Mouse (Mus musculus) midbrain, embryonic 12.5 days (tissue): ENCODE results near the gene Spo11. TPM values are rescaled to one million over a fixed set of nuclear protein-coding genes. Genes with fewer than 3 reads are reported as not detected.

Source experiments
- ATAC-seq: fragments of 200-750 bp; cut with Nextera tagmentation; 2 replicates; pipeline ENCODE4 v1.8.0; 2017; ENCODE audit warnings: low read depth, moderate TSS enrichment, moderate library complexity; ENCODE audit not compliant: low FRiP score
- H3K27ac ChIP-seq: fragments of 300-500 bp; sonication (generic); replicated peaks from 2 replicates; pipeline ENCODE4 v1.5.1; 2016; ENCODE audit warnings: mild to moderate bottlenecking
- H3K27me3 ChIP-seq: fragments of 300-500 bp; sonication (generic); 2 replicates; pipeline ENCODE4 v1.6.1; 2016; ENCODE audit warnings: mild to moderate bottlenecking
- H3K36me3 ChIP-seq: fragments of 300-500 bp; sonication (generic); 2 replicates; pipeline ENCODE4 v1.6.1; 2016
- H3K4me1 ChIP-seq: fragments of 300-500 bp; sonication (generic); 2 replicates; pipeline ENCODE4 v1.6.1; 2016
- H3K4me2 ChIP-seq: fragments of 300-500 bp; sonication (generic); replicated peaks from 2 replicates; pipeline ENCODE4 v1.6.1; 2016; ENCODE audit warnings: mild to moderate bottlenecking, moderate library complexity
- H3K4me3 ChIP-seq: fragments of 300-500 bp; sonication (generic); 2 replicates; pipeline ENCODE4 v1.5.1; 2016; ENCODE audit warnings: mild to moderate bottlenecking
- H3K9ac ChIP-seq: fragments of 300-500 bp; sonication (generic); replicated peaks from 2 replicates; pipeline ENCODE4 v1.6.1; 2016; ENCODE audit warnings: mild to moderate bottlenecking, moderate library complexity
- H3K9me3 ChIP-seq: fragments of 300-500 bp; sonication (generic); 2 replicates; pipeline ENCODE4 v1.6.1; 2016; ENCODE audit warnings: mild to moderate bottlenecking
- WGBS: fragments of 180-500 bp; shearing (Covaris S2); methylation state at CpG from one replicate; pipeline ENCODE4 v1.1.7; 2016; 5-methylcytosine and 5-hydroxymethylcytosine counted together
- polyA plus RNA-seq: library from polyadenylated mRNA; unstranded; fragments of >200 nt; fragmentation: Nextera tagmentation; extraction: Ambion mirVana; gene quantifications from 2 replicates; pipeline ENCODE4 v1.2.1, GENCODE M21; 2016

Gene Spo11
- polyA plus RNA-seq, 1 experiment from 2014 or later: 0.82 TPM

DNA sequence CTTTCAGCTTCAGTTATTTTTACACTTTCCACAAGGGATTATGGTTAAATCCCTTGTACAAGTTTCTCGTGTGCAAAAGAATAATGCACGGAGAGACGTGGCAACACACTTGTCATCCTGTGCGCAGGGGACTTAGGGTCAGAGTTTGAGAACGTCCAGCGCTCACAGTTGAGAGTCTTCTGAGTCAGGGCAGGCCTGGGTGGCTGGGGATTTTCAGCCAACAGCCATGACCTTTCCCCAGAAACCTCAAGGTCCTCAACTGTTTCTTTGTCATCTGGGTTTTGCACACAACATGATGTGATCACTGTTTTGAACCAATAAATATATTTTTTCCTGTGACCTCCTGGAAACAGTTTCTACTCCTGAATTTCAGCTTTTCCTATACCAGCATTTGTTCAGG is 12.7 kb downstream of the Spo11 start:
- H3K4me3 ChIP-seq: no peak overlapping the region
- H3K27me3 ChIP-seq: 0 out of 2 replicates have a peak, but pooled peaks cover 9% of the 10 kb centered on the region
- no peak overlapping the region for H3K4me2 ChIP-seq
- H3K9me3 ChIP-seq: no peaks in the 10 kb centered on the region
- 82% methylated on average over 6 of the region's 6 CpGs for WGBS
- no peak overlapping the region for H3K27ac ChIP-seq
- H3K36me3 ChIP-seq: no peaks in the 10 kb centered on the region
- H3K9ac ChIP-seq: no peak overlapping the region
- no peaks in the 10 kb centered on the region for H3K4me1 ChIP-seq
- ATAC-seq: no peak

DNA sequence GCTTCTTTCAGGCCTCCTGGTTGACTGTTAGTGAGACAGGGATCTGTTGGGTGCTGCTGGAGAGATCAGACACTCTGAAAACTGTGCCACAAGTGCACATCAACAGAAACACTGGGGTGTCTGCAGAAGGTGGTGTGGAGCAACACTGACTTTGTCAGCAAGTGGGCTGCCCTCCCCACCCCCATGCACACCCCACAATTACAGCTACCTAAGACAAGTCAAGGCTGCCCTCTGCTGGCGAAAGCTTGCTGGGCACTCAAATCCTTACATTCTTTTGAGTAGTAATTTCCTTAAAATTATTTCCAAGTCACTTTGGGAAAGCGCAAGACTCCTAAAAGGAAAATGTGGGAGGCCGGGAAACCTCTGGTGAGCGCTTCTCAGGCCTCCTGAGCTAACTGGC is 18.7 kb downstream of the Spo11 start:
- H3K27me3 ChIP-seq: peaks cover 20% of the 10 kb centered on the region
- H3K27ac ChIP-seq: no peak overlapping the region
- no peak overlapping the region for H3K4me3 ChIP-seq
- H3K4me1 ChIP-seq: peaks cover 7% of the 10 kb centered on the region
- 14% methylated on average over 4 of the region's 4 CpGs for WGBS
- no peak for ATAC-seq
- H3K4me2 ChIP-seq: no peak overlapping the region
- H3K9ac ChIP-seq: no peak overlapping the region
- H3K36me3 ChIP-seq: no peaks in the 10 kb centered on the region
- no peaks in the 10 kb centered on the region for H3K9me3 ChIP-seq

DNA sequence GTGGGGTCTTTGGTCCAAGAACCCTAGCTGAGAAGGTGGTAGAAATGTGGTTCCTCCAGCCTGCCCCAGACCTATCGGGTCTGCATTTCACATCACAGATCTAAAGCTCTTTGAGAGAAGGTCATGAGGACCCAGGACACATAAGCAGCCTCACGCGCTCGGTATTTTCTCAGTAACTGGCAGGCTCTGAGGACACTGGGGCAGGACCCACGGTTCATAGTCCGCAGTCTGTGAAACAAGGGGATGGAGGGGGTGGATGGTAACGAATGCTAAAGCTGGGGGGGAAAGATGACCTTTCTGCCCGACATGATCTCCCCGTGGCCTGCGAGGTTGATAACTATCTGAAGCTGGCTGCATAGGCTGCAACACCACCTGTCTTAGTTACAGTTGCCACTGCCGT is 20.2 kb downstream of the Spo11 start:
- Histone ChIP-seq H3K27me3 (peaks cover 20% of the 10 kb centered on the region), H3K36me3 (peaks cover 4% of the 10 kb centered on the region), H3K4me1 (peaks cover 16% of the 10 kb centered on the region), H3K4me3 (no peak overlapping the region), H3K27ac (no peak overlapping the region), H3K9me3 (no peaks in the 10 kb centered on the region), H3K4me2 (no peak overlapping the region), H3K9ac (no peak overlapping the region)
- no peak for ATAC-seq
- WGBS: 73% methylated on average over 11 of the region's 11 CpGs

DNA sequence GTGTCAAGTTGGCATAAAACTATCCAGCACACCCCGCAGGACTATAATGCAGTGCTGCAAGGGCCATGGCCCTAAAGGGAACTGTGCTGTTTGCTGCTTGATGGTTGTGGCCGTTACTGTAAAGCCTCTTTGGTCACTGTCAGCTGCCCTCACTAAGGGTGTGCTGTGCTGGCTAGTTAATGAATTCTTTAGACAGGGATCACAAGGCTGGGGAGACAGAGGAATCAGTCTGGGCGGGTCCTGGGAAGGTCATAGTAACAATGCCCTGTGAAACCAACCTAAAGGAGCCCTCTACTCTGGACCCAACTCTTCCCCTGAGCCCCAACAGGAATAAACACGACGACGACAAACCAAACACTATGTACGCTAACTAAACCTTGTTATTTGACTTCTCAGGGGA is 21.0 kb downstream of the Spo11 start:
- Histone ChIP-seq H3K4me1 (peaks cover 16% of the 10 kb centered on the region), H3K27ac (no peak overlapping the region), H3K27me3 (peaks cover 20% of the 10 kb centered on the region), H3K9me3 (no peaks in the 10 kb centered on the region), H3K4me3 (no peak overlapping the region), H3K4me2 (no peak overlapping the region), H3K9ac (no peak overlapping the region), H3K36me3 (peaks cover 11% of the 10 kb centered on the region)
- ATAC-seq: no peak
- 67% methylated on average over 7 of the region's 7 CpGs for WGBS

DNA sequence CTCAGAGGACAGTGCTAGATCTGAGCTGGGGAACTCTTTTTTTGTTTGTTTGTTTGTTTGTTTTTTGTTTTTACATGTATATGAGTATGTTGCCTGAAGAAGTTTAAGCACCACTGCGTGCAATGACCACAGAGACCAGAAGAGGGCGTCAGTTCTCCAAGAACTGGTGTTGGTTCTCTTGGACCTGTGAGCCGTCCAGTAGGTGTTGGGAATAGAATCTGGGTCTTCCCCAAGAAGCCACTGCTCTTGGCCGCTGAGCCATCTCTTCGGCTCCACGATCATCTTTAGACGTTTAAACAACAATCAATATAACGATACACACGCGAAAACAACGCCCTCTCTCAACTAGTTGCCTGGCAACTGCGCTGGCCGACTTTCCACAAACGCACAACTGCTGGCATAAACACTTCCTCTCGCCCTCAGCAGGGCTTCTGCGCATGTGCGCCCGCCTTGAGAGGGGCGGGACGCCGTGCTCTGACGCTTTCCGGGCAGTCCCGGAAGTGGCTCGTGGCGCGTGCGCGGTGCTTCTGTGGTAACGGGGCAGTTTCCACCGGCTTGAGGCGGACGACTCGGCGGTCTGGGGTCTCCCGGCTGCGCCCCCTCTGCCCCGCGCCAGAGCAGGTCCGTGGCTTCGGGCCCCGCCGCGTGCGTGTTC is 22.3 kb downstream of the Spo11 start, which contains the start of gene Rae1:
Gene Rae1, plus strand, starts transcription at position 488 of the 655 bp plus-strand sequence.
- under 1% methylated on average over 45 of the region's 45 CpGs for WGBS
- H3K36me3 ChIP-seq: peaks cover 24% of the 10 kb centered on the region
- H3K27ac ChIP-seq: peak within 1 kb of the TSS; percentile 90

DNA sequence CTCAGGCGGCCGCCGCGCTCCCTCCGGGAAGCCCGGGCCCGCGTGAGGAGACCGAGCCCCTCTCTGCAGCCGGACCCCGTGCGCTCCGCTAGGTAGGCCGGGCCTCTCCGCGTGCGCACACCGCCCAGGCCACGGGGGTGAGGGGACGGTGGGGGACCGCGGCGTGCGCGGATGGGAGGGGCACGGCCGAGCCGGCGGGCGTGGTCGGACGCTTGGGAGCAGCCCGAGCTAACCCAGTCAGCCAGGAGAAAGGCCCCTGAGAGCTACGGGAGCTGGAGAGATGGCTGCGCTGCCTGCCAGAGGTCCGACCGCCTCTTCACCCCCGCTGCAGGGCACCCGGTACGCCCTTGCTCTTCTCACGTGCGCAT is 22.8 kb downstream of the Spo11 start:
- H3K27me3 ChIP-seq: peaks cover 17% of the 10 kb centered on the region
- WGBS: under 1% methylated on average over 42 of the region's 42 CpGs
- peak overlapping the region; percentile 96 for H3K4me2 ChIP-seq
- ATAC-seq: peak; percentile 88
- peak overlapping the region; percentile 90 for H3K27ac ChIP-seq
- no peaks in the 10 kb centered on the region for H3K9me3 ChIP-seq
- peak overlapping the region; percentile 98 for H3K9ac ChIP-seq
- peaks cover 29% of the 10 kb centered on the region for H3K36me3 ChIP-seq
- H3K4me1 ChIP-seq: peaks cover 16% of the 10 kb centered on the region
- peak overlapping the region; percentile 99 for H3K4me3 ChIP-seq

More for the DNA sequence above, 22.3 kb downstream of the Spo11 start, which contains the start of gene Rae1:
- Histone ChIP-seq H3K4me1 (peaks cover 16% of the 10 kb centered on the region), H3K9me3 (no peaks in the 10 kb centered on the region), H3K4me2 (peak within 1 kb of the TSS; percentile 96), H3K4me3 (peak within 1 kb of the TSS; percentile 99), H3K9ac (peak within 1 kb of the TSS; percentile 98), H3K27me3 (peaks cover 17% of the 10 kb centered on the region)
- peak; percentile 96 for ATAC-seq

DNA sequence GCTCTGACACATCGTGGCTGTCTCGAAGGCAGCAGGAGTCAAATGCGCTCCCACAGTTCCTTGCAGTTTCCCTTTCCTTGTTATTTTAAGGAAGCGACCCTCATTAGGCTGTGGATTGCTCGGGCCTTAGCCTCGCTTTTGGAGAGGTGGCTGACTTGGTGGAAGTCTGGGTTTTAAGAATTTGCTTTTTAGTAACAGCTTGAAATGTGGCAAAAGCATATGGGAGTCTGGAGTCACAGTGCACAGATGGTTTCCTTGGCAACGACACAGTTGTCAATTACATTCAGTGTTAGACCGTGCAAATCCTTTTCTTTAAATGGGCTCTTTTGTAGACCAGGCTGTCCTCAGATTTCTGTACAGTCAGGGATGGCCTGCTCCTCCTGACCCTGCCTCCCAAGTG is 23.4 kb downstream of the Spo11 start:
- H3K36me3 ChIP-seq: peaks cover 34% of the 10 kb centered on the region
- 24% methylated on average over 8 of the region's 8 CpGs for WGBS
- peaks cover 16% of the 10 kb centered on the region for H3K4me1 ChIP-seq
- H3K9me3 ChIP-seq: no peaks in the 10 kb centered on the region
- H3K4me2 ChIP-seq: peak overlapping the region; percentile 96
- H3K27ac ChIP-seq: peak overlapping the region; percentile 90
- no peak for ATAC-seq
- H3K9ac ChIP-seq: peak overlapping the region; percentile 98
- peaks cover 17% of the 10 kb centered on the region for H3K27me3 ChIP-seq
- H3K4me3 ChIP-seq: peak overlapping the region; percentile 99

DNA sequence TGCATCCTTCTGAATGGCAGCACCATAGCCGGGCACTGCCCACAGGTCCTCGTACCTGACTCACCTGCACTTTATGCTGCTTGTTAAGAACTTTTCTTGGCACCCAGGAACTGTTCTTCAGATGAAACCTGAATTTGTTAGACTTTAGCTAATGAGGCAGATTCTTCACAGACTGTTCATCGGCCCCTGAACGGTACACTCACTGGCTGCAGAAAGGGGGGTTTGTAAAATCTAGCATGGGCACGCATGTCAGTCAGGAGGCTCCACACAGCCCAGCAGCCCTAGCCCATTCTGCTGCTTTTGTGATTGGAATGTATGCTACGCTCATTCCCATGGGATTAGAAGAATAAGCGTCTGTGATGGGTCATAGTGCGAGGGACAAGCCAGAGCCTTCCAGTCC is 26.2 kb downstream of the Spo11 start:
- peaks cover 62% of the 10 kb centered on the region for H3K36me3 ChIP-seq
- no peak for ATAC-seq
- H3K9me3 ChIP-seq: no peaks in the 10 kb centered on the region
- H3K4me2 ChIP-seq: no peak overlapping the region
- peaks cover 16% of the 10 kb centered on the region for H3K4me1 ChIP-seq
- H3K27ac ChIP-seq: no peak overlapping the region
- no peak overlapping the region for H3K9ac ChIP-seq
- 96% methylated on average over 8 of the region's 8 CpGs for WGBS
- H3K4me3 ChIP-seq: no peak overlapping the region
- H3K27me3 ChIP-seq: no peaks in the 10 kb centered on the region

DNA sequence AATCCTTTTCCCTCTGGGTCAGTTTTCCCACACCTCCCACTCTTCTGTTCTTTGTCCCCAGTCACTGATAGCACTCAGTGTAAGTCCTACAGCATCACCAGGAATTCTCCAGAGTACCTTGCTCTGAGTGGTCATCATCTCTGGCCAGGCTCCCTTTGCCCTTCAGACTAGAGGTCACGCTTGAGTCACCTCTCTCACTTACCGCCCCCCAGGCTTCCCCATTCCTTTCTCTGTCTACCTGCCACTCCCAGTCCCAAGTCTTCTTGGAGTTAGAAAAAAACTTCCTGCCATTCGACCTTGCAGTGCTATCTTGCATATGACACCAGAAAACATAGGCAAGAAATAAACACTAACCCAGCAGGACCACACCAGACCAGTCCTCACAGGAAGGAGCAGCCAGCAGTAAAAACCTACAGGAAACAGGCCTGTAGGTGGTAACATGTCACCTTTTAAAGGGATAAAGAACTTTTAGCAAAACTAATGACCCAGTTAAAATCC is 32.8 kb downstream of the Spo11 start:
- no peak for ATAC-seq
- no peaks in the 10 kb centered on the region for H3K9me3 ChIP-seq
- 71% methylated on average over 3 of the region's 3 CpGs for WGBS
- no peaks in the 10 kb centered on the region for H3K27me3 ChIP-seq
- H3K36me3 ChIP-seq: peaks cover 98% of the 10 kb centered on the region
- H3K4me2 ChIP-seq: no peak overlapping the region
- H3K27ac ChIP-seq: no peak overlapping the region
- no peak overlapping the region for H3K9ac ChIP-seq
- no peak overlapping the region for H3K4me3 ChIP-seq
- no peaks in the 10 kb centered on the region for H3K4me1 ChIP-seq

DNA sequence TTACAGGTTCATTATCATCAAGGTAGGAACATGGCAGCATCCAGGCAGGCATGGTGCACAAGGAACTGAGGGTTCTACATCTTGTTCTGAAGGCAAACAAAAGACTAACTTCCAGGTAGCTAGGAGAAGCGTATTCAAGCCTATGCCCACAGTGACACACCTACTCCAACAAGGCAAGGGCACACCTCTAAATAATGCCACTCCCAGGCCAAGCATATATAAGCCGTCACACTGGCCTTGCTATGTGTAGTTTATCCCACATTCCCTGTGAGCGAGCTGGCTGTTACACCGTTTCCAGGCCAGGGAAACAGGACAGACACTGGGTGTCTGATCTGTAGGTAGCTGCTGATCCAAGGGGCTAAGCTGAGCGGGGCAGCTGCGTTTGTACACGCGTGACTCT is 33.9 kb downstream of the Spo11 start:
- no peak overlapping the region for H3K27ac ChIP-seq
- no peaks in the 10 kb centered on the region for H3K9me3 ChIP-seq
- no peaks in the 10 kb centered on the region for H3K27me3 ChIP-seq
- 96% methylated on average over 8 of the region's 8 CpGs for WGBS
- H3K36me3 ChIP-seq: peaks cover 100% of the 10 kb centered on the region
- H3K9ac ChIP-seq: no peak overlapping the region
- H3K4me2 ChIP-seq: no peak overlapping the region
- H3K4me3 ChIP-seq: no peak overlapping the region
- ATAC-seq: no peak
- no peaks in the 10 kb centered on the region for H3K4me1 ChIP-seq

DNA sequence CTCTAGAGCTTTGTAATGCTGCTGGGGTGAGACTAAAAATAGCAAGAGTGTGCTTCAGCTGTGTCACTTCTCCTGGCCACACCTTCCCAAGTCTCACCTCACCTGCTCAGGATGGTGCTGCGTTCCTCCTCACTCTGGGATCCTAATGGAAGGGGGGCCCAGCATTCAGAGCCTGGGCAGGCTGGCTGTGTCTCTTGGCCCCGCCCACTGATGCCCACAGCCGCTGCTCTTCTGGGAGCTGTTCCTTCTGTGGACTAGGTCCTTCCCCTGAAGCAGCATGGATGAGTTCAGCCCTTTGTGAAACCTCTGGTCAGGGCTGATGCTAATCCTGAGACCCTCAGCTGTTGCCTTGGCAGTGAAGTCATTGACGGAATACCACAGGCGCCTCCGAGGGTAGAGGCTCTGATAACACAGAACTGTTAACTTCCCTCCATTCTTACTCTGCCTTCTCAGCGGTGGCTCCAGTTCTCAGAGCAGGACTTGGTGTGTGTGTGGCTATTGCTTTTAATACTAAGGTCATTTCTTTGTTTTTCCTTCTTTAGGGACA is 37.3 kb downstream of the Spo11 start:
- peaks cover 13% of the 10 kb centered on the region for H3K4me1 ChIP-seq
- no peak overlapping the region for H3K27ac ChIP-seq
- no peak for ATAC-seq
- H3K27me3 ChIP-seq: peaks cover 30% of the 10 kb centered on the region
- WGBS: 82% methylated on average over 7 of the region's 7 CpGs
- H3K9ac ChIP-seq: no peak overlapping the region
- H3K4me2 ChIP-seq: no peak overlapping the region
- peaks cover 68% of the 10 kb centered on the region for H3K36me3 ChIP-seq
- H3K4me3 ChIP-seq: no peak overlapping the region
- no peaks in the 10 kb centered on the region for H3K9me3 ChIP-seq

DNA sequence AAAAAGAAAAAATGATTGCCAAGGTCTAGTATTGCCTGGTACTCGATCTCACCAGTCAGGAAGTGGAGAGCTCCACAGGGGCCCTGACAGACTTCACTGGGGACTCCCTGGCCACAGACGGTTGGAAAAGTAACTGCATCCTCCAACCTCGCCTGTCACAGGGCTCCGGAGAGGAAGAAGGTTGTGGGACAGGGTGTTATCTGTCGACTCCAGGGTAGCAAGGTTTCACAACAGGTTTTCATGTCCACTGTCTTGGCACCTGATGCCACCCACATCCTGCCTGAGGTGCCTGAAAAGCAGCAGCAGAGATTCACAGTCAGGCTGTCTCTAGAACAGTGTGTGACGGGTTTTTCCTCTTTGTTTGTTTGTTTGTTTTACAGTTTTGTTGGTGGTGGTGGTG is 40.4 kb downstream of the Spo11 start:
- H3K36me3 ChIP-seq: peaks cover 37% of the 10 kb centered on the region
- H3K4me2 ChIP-seq: no peak overlapping the region
- ATAC-seq: no peak
- H3K27me3 ChIP-seq: peaks cover 45% of the 10 kb centered on the region
- 54% methylated on average over 6 of the region's 6 CpGs for WGBS
- no peak overlapping the region for H3K4me3 ChIP-seq
- peaks cover 25% of the 10 kb centered on the region for H3K4me1 ChIP-seq
- H3K27ac ChIP-seq: no peak overlapping the region
- no peaks in the 10 kb centered on the region for H3K9me3 ChIP-seq
- no peak overlapping the region for H3K9ac ChIP-seq
